Mouse (Mus musculus) frontal cortex, postnatal 14 days (tissue): Measurements from ENCODE around the gene Wdr90.

Experiments
- DNase-seq, 2 experiments: peaks; one replicate each; pipeline ENCODE4 v3.0.0; 2022; ENCODE audit warnings: low spot score in 2 of 2

The Wdr90 gene

DNA sequence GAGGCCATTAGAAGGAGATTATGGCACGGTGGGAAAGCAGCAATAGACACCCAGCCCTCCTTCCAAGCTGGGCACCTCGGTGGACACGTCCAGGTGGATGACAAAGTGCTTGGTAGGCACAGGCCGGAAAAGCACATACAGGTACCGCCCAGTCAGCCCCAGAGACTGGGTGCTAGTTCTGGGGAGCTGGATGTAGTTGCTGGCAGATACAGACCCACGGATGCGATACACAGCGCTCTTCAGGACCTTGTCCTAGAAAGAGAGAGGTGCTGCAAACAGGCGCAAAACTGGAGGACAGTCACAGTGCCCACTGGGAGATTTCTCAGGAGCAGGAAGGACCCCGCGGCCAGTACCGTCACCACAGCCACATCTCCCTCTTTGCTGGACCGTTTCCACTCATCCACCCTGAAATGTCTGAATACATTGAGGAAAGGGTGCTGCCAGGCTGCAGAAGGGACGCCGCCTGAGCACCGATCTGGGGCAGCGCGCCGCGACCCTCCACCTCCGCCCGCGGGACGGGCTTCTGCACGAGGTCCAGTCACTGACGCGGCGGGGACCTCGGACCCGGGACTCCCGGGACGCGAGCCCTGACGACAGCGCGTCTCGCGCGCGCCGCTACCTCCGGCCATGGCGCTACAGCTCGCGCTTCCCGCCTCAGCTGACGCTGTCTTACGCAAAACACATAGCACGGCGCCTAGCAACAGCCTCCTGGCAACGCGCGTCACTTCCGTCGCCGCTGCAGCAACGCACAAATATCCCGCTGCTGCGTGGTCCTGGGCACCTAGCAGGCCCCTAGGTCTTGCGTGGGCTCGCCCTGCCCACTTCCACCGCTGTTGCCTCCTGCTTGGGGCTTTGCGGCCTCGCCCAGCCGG, at the start of gene Wdr90:
Wdr90 (minus strand) TSS at position 670 of the 872 bp plus-strand sequence.
- peak; percentile 88 to 90 for DNase-seq

DNA sequence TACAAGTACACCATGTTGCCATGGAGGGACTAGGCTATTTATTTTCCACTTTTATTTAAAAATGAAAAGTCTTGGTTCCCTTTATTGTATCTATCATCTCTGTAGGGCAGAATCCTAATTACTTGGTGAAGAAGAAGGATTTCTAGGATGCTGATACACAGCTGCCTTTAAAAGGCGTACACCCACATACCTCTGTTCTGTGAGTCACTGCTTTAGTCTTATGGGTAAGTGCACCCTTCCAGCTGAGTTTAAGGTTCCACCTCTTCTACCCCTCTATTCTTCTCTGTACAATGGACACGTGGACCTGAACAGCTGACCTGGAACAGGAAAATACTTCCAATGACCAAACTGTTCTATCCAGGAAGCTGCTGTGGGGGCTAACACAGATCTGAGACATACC, 46.3 kb upstream of the Wdr90 start:
- DNase-seq: no peak

DNA sequence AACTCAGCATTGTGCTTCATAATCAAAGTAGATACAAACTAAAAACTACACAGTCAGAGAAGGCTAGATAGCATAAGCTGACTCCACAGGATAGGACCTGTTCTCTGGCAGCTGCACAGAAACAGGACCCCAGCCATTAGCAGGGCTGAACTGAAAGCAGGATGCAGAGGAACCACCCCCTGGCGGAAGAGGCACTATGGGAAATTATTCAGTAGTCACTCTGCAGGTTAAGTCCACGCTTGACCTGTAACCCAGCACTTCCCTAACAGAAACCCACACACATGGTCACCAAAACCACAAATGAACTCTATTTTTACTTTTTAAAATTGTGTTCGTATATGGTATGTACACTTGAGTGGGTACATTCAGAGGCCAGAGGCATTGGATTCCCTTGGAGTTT, 41.8 kb upstream of the Wdr90 start:
- no peak for DNase-seq

DNA sequence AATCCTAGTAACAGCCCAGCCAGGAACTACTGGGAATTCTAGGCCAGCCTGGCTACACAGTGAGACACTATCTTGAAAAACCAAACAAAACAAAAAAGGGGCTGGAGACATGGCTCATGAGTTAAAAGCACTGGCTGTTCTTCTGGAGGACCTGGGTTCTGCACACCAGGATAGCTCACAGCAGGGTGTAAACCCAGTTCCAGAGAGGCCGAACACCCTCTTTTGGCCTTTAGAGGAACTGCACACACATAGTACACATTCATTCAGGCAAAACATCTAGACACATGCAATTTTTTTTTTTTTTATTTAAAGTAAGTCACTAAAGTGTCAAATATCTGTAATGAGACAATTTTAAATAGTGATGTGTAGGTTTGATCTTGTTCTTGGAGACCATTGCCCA, 38.9 kb upstream of the Wdr90 start:
- DNase-seq: no peak

DNA sequence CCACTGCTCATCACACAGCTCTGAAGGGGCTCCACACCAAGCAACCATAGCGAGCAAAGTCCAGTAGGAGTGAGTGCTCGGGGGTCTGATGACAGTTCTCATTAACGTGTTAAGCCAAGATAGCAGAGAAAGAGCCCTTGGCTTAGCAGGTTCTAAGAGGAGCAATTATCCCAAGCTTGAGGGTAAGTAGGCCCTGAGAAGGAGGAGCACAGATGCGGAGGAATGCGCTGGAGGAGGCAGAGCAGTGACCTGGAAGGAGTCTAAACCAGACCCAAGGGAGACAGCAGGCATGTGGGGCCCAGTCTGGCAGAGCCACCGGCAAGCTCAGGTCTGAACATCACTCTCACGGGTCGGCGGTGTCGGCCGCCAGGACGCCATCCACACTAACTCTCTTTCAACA, 34.6 kb upstream of the Wdr90 start:
- no peak for DNase-seq

DNA sequence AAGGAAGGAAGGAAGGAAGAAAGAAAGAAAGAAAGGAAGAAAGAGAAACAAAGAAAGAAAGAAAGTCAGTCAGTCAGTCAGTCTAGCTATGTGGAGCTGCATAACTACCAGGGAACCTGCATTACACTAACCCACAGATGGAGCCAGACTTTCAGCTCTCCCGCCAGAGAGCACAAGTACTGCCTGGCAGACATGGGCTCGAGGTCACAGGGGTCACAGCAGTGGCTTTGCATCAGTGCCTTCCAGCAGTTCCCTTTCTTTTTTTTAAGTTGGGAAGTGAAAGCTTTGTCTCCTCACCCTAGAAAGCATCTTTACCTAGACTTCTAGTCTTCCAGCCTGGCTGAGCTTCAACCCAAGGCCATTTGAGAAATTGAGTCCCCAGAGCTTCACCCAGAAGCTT, 34.1 kb upstream of the Wdr90 start:
- no peak for DNase-seq

DNA sequence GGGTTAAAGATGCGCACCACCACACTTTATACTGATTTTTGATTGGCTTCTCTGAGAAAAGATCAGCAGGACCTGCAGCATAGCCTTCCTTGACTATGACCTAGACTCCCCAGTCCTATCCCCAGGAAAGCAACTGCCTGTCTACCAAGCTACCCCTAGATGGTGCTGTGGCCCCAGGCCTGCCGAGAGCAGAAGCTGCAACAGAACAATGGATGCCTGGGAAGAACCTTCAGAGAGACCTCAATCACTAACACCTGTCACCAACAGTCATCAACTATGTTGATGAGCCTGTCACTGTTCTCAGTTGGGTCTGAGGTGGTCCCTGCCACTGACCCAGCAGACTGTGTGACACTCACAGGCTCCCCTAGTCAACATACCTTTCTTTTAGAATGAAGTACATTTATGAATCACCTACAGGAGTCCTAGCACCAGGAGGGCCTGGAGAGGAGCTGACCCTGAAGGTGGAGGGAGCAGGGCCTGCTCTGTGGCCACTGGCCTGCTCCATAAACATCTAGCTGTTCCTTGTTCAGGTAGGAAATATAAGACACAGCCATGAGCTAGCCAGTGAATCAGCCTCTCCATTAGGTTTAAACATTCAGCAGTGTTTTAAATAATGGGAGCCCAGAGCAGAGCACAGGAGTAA, 32.8 kb upstream of the Wdr90 start:
- no peak for DNase-seq

DNA sequence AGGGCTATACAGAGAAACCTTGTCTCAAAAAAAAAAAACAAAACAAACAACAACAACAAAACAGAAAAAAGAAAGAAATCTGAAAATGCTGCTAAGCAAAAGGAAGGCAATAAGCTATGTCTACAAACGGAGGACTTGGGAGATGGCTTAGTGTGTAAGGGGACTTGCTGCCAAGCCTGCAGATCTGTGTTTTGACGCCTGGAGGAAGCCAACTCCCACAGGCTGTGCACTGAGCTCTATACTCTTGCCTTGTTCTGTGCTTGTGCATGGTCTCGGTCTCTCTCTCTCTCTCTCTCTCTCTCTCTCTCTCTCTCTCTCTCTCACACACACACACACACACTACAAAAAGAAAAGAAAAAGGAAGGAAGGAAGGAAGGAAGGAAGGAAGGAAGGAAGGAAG, 27.5 kb upstream of the Wdr90 start:
- no peak for DNase-seq

DNA sequence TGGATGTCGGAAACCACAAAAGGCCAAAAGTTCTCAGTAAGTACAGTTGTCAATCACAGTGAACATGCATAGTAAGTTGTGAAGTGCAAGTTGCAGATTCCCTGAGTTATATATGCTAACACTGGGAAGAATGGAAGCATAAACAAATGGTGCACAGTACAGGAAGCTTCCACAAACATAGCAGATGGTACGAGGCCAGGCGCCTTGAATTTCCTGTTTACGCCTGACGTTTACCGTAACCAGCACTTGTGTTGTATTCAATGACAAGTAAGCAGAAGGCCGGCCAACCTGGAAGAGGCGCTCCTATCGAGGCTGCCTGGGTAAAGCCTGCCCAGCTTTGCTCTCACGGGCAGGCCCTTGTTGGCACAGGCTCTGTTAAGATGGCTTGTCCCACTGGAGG, 26.2 kb upstream of the Wdr90 start:
- no peak for DNase-seq

DNA sequence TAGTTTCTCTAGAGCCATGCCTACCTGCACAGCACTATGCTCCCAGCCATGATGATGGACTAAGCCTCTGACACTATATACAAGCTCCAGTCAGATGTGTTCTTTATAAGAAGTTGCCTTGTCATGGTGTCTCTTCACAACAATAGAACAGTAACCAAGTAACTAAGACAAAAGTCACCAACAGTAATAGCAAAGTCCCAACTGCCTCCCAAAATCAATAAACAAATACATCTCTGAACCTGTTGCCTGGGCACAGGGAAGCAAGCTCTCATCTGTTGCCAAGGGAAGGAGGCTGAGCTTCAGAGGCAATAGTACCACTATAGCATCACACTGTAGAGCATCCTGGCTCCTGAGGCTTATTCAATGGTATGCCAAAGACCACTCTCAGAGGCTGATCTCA, 25.5 kb upstream of the Wdr90 start:
- no peak for DNase-seq

DNA sequence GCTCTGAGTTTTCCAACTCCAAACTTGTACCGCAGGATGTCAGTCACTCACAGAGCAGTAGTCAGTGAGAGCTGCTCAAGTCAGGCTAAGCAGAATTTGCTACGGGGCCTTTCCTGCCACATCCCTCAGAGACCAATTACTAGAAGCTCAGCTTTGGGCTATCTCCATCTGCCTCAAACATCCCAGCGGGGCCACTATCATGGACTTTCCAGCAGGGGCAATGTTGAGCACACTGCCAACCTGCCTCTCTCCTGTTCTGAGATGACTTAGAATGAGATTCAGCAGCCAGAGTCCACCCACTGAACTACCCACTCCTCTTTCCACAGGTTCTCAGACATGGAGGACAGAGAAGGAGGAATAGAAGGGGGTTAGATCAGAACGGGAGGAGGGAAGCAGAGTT, 24.3 kb upstream of the Wdr90 start:
- DNase-seq: no peak

DNA sequence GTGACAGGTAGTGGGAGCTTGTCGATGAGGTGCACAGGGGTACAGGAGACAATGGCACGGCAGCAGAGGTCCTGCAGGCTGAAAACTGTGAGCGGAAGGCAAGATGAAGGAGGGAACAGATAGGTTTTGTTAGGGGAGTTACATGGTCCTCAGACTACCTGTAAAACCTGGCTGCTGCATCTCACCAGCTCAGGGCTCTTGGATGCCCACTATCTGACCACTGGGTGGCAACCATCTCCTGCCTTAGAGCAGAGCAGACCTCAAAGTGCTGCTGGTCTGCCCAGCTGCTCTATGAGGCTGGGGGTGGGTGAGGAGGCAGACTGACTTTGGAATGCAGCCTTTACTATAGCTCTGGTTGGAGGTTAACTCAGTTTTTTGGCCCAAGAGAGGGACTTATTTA, 22.5 kb upstream of the Wdr90 start:
- no peak for DNase-seq

DNA sequence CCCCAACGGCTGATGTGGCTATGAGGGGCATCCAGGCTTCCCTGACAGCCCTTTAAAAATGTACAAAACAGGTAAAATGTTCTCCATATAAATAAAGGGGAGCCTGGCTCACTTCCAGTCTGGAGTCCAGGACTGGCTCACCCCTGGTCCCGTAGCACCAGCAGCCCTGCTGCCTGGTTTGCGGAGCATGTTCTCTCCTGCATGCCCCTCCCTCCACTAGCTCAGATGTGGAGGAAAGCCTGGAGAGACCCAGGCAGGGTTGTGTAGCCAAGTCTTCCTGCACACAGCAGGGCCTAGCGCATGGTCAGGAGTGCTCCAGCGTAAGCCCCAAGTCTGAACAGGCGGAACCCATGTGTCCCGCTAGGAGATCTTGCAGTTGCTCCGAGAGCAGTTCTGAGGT, 22.0 kb upstream of the Wdr90 start:
- DNase-seq: no peak

DNA sequence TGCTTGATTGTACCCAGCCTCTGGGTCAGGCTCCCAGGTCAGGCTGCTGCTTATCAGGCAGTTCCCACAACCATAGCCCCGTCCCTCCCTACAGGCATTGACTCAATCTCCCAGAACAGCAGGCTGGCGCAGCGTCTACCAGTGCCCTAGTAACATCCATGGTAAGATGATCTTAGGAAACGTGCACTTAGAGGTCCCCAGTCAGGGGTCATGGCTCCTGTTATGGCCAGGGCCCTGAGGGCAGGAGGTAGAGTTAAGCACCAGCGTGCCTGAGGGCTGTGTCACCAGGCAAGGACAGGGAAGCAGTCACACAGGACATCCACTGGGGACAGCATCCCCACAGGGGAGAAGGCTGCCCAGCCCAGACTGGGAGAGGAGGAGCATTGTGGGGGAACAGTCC, 21.0 kb upstream of the Wdr90 start:
- no peak for DNase-seq

DNA sequence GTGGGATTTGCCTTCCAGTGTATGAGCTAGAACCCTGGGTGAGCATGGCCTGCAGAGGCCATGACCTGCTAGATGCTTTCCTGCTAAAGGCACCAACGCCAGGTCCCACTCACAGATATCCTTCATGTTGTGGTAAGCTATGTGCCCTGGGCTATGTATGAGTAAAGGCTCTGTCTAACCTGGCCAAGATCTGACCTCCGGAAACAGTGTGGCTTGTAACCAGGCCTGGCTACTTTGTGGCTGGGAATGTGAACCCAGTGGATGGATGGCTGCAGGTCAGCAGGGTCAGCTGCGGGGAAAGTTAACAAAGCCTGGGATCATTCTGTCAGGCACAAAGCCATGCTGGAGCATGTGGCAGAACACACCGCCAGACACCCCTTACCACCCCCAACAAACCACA, 20.4 kb upstream of the Wdr90 start:
- DNase-seq: no peak

DNA sequence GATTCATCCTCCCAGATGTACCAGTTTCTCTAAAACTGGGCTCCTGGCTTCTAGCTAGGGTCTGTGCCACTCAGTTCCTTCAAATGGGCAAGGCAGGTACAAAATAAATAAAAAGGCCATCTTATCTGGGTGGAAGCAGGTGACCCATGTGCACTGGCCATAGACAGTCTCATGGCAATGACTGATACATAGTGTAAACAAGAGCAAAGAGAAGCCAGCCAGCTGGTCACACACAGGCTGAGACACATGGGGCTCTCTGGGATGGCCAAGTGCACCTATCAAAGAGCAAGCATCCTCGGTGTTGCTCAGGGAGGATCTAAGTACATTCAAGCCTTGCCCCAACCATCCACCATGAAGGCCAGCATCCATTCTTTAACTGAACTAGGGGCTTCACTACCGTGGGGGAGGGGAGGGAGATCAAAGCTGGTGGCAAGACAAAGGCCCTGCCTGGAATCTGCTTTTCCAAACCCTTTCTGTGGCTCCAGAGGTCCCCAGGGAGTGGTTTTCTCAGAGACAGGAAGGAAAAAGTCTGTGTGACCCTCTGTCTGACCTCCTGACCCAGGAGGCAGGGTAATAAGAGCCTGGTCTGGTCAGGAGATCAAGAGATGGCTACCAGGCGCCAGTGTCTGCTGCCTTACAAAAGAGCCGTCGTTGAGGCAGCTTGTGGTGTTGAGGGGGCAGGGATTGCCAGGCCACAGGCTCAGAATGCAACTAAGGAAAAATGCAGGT, 19.8 kb upstream of the Wdr90 start:
- DNase-seq: no peak

DNA sequence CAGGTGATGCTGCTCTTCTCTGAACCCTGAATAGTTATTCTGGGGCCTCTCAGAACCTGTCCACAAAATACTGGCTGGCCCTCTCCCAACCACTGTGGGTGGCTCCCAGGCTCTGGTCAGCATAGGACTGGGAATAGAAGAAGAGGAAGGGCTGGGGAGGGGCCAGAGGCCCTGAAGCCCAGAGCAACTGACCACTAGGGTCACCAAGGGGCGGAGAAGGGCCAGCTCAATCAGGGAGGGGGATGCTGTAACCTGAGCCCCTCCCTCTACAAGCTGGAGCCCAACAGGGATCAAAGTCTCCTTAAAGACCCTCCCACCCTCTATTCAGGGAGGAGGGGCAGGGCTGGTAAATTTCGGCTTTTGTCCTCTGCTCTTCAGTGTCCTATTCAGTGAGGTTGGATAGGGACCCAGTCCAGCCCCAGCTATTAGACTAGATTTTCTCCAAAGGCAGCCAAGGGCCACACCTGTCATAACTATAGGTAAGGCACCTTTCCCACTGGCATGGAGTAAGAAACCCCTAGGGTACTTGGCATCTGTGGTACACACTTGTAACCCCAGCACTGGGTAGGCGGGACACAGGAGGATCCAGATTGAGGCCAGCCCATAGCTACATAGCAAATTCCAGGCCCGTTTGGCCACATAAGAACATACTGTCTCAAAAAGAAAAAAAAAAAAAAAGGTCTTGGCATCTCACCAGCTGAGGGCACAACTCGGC, 19.1 kb upstream of the Wdr90 start, which contains the start of gene Wfikkn1:
Wfikkn1 (minus strand) TSS at position 663 of the 715 bp plus-strand sequence.
- no peak for DNase-seq

DNA sequence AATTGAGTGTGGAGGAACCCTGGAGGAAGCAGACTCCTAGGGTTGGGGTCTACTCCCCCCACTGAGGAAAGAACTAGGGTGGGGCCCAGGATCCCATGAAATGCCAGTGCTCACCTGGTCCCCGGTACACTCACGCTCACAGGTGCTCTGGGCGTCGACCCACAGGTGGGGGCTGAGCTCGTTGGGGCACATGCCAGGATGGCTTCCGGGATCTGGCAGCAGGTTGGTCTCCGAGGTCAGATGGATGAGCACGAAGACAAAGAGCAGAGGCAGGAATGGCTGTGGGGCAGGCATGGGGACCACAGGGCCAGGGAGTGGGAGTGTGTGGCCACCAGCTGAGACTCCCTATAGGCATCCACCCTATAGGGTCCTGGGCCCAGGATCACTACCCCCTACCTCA, 18.4 kb upstream of the Wdr90 start:
- no peak for DNase-seq

DNA sequence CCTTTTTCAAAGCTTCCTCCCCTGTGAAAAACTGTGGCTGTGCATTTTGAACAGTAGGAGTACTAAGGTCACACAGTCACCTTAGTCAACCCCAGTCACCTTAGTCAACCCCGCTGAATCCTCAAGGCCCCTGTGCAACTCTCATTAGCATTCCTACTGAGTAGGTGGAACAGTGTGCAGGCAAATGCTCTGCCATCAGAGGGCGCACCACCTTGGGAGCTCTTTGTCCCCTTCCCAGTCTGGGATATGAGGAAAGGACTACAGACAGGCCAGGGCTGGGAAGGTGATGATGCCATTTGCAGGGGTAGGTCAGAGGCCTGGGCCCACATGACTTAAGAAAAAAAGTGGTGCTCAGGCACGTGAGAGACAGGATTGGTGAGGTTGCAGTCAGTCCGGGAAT, 18.0 kb upstream of the Wdr90 start:
- no peak for DNase-seq

DNA sequence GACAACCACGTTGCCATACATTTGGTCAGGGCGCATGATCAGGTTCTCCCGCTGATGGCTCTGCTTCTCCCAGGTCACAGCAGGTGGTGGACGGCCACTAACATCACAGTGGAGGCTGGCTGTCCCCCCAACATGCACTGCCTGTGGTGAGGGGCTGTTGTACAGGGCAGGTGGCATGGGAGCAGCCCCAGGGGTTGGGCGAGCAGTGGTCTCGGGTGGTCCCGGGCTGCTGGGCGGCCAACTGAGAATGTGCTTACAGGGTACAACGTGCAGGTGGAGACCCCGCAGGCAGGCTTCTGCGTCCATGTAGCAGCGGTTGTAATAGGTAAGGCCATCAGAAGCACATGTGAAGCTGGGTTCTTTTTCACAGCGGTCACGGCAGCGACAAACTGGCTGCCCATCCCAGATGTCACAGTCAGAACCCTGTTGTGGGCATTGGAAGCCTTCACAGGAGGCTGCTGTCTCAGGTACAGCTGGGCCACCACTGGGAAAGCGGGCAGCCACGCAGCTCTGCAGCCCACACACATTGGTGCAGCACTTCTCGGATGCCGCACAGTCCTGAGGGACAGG, 17.4 kb upstream of the Wdr90 start:
- DNase-seq: no peak

DNA sequence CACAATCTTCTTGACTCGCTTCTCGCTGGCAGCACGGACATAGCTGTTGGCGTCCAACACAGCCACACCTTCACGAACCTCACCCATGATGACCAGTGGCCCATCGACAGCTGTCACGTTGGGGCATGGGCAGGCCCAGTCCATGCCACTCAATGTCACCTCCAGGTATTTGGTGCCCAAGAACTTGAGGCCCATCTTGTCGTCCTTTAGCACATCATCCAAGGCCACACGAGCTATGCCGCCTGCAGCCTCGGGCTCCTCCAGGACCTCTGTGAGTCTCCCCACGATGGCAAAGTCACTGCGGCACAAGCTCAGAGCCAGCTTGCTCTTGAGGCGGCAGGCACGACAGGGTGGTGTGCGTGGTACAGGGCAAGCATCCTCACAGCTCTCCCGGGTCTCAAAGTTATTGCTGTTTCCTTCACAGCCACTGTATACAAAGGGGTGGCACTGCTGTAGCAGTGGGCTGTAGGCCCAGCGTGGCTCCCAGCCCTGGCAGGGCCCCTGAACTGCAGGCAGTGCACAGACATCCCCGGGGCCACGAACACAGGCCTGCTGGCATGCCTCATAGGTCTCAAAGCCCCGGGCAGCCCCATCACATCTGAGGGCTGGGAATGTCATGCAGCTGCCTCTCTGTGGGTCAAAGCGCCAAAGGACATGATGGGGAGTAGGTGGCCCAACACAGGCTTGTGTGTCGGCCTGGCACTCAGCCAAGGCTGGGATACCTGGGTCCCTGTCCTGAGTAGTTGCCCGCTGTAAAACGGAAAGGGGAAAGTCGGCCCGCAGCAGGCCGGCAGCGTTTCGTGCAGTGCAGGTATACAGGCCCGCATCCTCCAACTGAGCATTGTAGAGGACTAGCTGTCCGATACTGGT, 16.7 kb upstream of the Wdr90 start:
- no peak for DNase-seq
